Mouse (Mus musculus): ENCODE results near the gene Efcab6. TPM values are rescaled to one million over a fixed set of nuclear protein-coding genes. Genes with fewer than 3 reads are reported as not detected.

Efcab6 gene
- polyA plus RNA-seq, 1 experiment from 2014 or later = 0.20 TPM

DNA sequence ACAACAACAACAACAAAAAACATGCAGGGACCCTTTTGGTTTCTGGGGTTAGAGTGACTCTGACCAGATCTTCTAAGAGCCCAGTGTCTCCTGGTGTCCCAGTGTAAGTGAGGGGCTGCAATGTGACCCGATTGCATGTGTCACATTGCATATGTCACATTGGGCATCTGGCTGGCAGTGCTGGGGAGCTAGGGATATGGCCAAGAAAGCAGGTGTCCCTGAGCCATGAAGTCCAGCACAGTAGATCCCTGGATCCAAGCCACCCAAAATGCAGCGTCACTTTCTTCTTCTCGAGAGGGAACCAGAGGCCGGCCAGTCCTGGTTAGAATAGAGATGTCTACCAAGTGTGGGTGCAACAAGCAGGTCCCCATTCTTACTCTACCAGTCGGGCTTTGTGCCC lies 199.6 kb downstream of the Efcab6 start:
- ATAC-seq (ENCODE audit: insufficient number of reproducible peaks, insufficient read depth, low FRiP score, low TSS enrichment) = no peak
- H3K27me3 ChIP-seq = 0 out of 2 replicates have a peak, but pooled peaks cover 8% of the 10 kb centered on the region
- H3K4me3 ChIP-seq = no peak overlapping the region
- H3K27ac ChIP-seq = no peak overlapping the region
- WGBS = 87% methylated on average over 5 of the region's 5 CpGs
- H3K9ac ChIP-seq = no peak overlapping the region
- H3K4me1 ChIP-seq = 0 out of 2 replicates have a peak, but pooled peaks cover under 1% of the 10 kb centered on the region
- H3K9me3 ChIP-seq = no peaks in the 10 kb centered on the region
- no peak overlapping the region for H3K4me2 ChIP-seq (replicated peaks)
- H3K36me3 ChIP-seq = no peaks in the 10 kb centered on the region

DNA sequence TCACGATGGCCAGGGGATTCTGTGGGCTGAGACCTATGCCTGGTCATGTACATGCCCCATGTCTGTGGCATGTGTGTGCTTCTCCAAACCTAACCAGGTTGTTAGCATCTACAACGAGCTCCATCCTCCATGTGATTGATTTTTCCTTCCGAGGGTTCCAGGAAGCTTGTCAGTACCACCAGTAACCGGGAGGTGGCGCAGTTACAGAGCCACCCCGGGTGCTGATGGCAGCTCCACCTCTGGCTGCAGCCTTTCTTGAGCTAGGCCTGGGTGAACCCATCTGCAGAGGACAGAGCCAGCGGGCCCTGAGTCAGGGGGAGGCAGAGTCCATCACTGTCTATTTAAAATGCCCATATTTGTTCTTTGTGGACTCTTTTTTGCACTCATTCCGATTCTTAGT lies 208.1 kb downstream of the Efcab6 start:
- Histone ChIP-seq H3K9ac (no peak overlapping the region), H3K27me3 (no peaks in the 10 kb centered on the region), H3K4me3 (no peak overlapping the region), H3K27ac (no peak overlapping the region), H3K9me3 (no peaks in the 10 kb centered on the region), H3K4me2 (replicated peaks) (no peak overlapping the region), H3K36me3 (no peaks in the 10 kb centered on the region), H3K4me1 (no peaks in the 10 kb centered on the region)
- ATAC-seq (ENCODE audit: insufficient number of reproducible peaks, insufficient read depth, low FRiP score, low TSS enrichment) = no peak
- WGBS = 19% methylated on average over 8 of the region's 8 CpGs

DNA sequence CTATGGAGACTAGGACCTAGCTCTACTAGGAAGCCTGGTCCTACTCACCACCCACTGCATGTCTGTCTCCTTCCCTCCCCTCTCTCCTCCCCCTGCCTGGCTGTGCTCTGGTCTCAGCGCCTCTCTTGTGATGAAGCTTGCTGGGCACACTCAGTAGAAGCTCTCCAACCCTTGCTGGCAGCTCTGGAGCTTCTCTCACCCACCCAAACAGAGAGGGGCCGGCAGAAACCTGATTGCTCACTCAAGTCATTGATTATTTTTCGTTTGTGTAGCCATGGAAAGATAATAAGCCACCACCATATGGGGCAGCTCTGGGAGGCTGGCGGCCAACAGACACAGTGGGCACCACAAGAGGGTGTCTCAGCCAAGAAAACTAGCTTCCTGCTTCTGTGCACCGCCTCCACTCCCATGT lies 211.8 kb downstream of the Efcab6 start:
- no peak overlapping the region for H3K4me3 ChIP-seq
- no peaks in the 10 kb centered on the region for H3K4me1 ChIP-seq
- no peak overlapping the region for H3K4me2 ChIP-seq (replicated peaks)
- WGBS = 76% methylated on average over 5 of the region's 5 CpGs
- ATAC-seq (ENCODE audit: insufficient number of reproducible peaks, insufficient read depth, low FRiP score, low TSS enrichment) = no peak
- no peak overlapping the region for H3K9ac ChIP-seq
- no peaks in the 10 kb centered on the region for H3K36me3 ChIP-seq
- H3K27me3 ChIP-seq = no peaks in the 10 kb centered on the region
- no peaks in the 10 kb centered on the region for H3K9me3 ChIP-seq
- no peak overlapping the region for H3K27ac ChIP-seq

DNA sequence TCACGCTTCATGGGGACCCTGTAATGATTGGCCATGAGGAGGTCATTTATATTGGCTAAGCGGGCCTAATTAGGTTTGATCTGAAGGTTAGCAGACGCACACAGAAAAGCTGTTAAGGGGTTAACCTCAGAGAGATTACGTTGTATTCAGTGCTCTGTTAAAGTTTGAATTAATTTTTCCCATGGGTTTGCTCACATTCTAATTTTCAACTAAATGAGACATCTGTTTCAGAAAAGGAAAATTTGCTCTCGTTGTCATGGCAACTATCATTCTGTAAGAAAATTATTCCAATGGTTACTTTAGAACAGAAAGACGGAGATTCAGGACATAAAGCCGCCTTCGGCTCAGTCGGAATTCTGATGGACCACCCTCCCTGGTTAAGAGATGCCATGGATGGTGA lies 217.0 kb downstream of the Efcab6 start:
- H3K4me1 ChIP-seq = peaks cover 6% of the 10 kb centered on the region
- WGBS = 68% methylated on average over 9 of the region's 9 CpGs
- no peak for ATAC-seq (ENCODE audit: insufficient number of reproducible peaks, insufficient read depth, low FRiP score, low TSS enrichment)

DNA sequence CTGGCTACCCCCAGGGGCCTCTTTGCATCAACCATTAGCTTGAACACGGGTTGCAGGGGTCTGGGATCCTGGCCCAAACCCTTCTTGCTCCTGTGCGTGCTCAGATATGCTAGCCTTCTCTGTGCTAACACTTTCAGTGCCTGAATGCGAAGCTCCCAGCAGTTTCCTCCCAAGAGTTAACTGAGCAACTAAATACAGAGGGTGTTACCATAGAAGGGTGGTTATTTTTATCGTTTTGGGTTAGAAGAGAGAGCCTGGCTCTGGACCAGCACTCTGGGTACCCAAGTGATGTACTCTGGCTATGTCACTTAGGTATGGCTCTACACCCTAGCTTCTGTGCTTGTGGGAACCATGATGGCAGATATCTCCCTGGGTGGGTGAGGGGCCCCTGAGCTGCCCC lies 217.7 kb downstream of the Efcab6 start:
- Histone ChIP-seq H3K36me3 (no peaks in the 10 kb centered on the region), H3K9me3 (no peaks in the 10 kb centered on the region), H3K9ac (no peak overlapping the region), H3K4me1 (peaks cover 9% of the 10 kb centered on the region), H3K27me3 (peaks cover 12% of the 10 kb centered on the region), H3K27ac (no peak overlapping the region), H3K4me3 (no peak overlapping the region), H3K4me2 (replicated peaks) (no peak overlapping the region)
- no peak for ATAC-seq (ENCODE audit: insufficient number of reproducible peaks, insufficient read depth, low FRiP score, low TSS enrichment)
- 62% methylated on average over 4 of the region's 4 CpGs for WGBS

More for the DNA sequence above, 217.0 kb downstream of the Efcab6 start:
- Histone ChIP-seq H3K4me2 (replicated peaks) (no peak overlapping the region), H3K27ac (no peak overlapping the region), H3K27me3 (peaks cover 8% of the 10 kb centered on the region; the same call in 1 of the 2 replicates), H3K9ac (no peak overlapping the region), H3K4me3 (no peak overlapping the region), H3K36me3 (no peaks in the 10 kb centered on the region), H3K9me3 (no peaks in the 10 kb centered on the region)

DNA sequence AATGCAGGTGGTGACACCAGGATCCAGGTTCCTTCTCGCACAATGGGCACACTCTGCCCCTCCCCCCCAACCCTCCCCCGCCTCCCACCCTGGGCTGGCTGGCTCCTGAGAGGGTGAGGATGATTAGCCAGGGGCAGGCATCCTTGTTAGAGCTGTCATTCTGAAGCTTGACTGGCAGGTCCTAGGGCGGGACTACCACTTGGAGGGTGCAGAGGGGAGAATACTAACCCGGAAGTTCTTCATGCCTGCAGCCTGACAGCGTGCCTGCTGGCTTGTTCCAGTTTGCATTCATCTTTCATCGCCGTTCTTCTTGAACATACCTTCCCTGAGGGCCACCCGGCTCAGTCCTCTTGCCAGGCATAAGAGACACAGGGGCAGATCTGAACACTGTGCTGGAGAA lies 218.6 kb downstream of the Efcab6 start:
- no peaks in the 10 kb centered on the region for H3K36me3 ChIP-seq
- no peak overlapping the region for H3K27ac ChIP-seq
- peaks cover 9% of the 10 kb centered on the region for H3K4me1 ChIP-seq
- no peak for ATAC-seq (ENCODE audit: insufficient number of reproducible peaks, insufficient read depth, low FRiP score, low TSS enrichment)
- H3K27me3 ChIP-seq = peaks cover 18% of the 10 kb centered on the region
- WGBS = 22% methylated on average over 8 of the region's 8 CpGs
- H3K9ac ChIP-seq = no peak overlapping the region
- H3K9me3 ChIP-seq = no peaks in the 10 kb centered on the region
- no peak overlapping the region for H3K4me2 ChIP-seq (replicated peaks)
- no peak overlapping the region for H3K4me3 ChIP-seq

DNA sequence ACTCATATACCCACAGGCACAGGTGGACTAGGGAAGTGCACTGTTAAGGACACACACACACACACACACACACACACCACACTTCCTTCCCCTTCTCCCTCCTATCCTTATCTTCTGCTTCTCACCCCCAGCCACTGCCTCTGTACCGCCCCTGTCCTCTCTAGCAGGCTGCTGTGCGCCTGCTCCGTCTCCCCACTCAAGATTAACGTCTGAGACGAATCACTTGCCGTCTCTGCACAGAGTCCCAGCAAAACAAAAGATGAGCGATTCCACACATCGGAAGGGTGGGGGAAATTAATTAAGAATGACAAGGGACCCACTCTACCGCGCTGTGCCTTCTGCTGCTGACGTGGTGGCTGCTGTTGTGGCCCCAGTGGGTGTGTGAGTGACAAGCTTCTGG lies 219.4 kb downstream of the Efcab6 start:
- Histone ChIP-seq H3K4me1 (peaks cover 9% of the 10 kb centered on the region), H3K27ac (no peak overlapping the region)
- ATAC-seq (ENCODE audit: insufficient number of reproducible peaks, insufficient read depth, low FRiP score, low TSS enrichment) = no peak

DNA sequence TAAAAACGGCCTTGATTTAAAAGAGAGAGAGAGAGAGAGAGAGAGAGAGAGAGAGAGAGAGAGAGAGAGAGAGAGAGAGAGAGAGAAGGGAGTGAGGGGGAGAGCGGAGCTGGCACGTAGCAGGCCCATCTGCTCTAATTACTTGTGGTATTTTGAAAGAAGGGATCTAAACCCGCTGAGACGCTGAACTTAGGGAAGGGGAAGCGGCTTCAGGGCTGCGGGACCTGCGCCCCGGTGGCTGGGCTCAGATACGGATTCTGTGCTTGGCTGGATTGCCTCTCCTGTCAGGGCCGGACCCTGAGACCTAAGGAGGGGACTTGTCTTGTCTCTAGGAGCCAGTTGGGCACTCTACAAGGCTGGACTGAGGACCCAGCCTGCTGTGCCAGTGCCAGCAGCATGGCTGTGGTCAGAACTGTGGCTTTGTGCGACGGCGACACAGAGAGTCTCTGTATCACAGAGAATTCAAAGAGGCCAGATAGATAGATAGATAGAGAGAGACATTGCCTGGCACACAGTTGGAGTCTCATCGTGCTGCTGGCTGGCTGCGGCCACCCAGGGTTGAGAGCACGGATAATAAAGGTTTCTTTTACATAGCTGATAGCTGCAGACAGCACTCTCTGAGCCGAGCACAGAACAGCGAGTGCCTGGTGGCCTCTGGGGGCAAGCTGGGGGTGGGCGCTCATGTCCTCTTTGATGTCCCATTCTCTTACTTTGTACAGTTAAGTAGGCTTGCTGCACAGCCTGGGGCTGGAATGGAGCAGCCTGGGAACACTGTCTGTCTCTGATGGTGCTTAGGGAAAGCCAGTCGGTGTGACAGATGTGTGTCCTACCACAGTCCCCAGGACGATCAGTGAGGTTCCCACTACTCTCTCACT lies 222.0 kb downstream of the Efcab6 start:
- Histone ChIP-seq H3K27ac (no peak overlapping the region), H3K4me1 (peaks cover 9% of the 10 kb centered on the region), H3K4me3 (no peak overlapping the region), H3K36me3 (no peaks in the 10 kb centered on the region), H3K27me3 (peaks cover 22% of the 10 kb centered on the region), H3K9ac (no peak overlapping the region), H3K9me3 (no peaks in the 10 kb centered on the region), H3K4me2 (replicated peaks) (no peak overlapping the region)
- 17% methylated on average over 22 of the region's 22 CpGs for WGBS
- no peak for ATAC-seq (ENCODE audit: insufficient number of reproducible peaks, insufficient read depth, low FRiP score, low TSS enrichment)

More for the DNA sequence above, 219.4 kb downstream of the Efcab6 start:
- Histone ChIP-seq H3K4me2 (replicated peaks) (no peak overlapping the region), H3K27me3 (peaks cover 21% of the 10 kb centered on the region), H3K4me3 (no peak overlapping the region), H3K36me3 (no peaks in the 10 kb centered on the region), H3K9ac (no peak overlapping the region), H3K9me3 (no peaks in the 10 kb centered on the region)
- WGBS = 66% methylated on average over 11 of the region's 11 CpGs

DNA sequence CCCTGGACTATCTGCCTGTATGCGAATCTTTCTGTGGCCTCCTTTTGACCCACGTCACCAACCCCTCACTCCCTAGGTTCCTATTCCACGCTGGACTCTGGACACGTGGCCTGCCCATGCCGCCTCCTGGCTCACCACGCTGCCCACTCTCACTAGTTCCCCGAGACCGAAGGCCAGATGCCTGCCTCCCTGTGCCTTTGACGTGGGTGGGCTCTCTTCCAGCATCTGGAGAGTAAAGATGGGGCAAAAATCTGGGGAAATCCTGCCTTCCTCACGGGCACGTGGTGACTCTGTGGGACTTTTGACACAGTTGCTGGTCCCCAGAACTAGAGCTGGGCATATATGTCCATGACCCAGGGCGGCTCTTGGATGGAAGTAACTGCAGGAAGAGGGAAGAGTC lies 222.8 kb downstream of the Efcab6 start:
- Histone ChIP-seq H3K9me3 (no peaks in the 10 kb centered on the region), H3K27me3 (peaks cover 22% of the 10 kb centered on the region), H3K9ac (no peak overlapping the region), H3K36me3 (no peaks in the 10 kb centered on the region), H3K27ac (no peak overlapping the region), H3K4me1 (peaks cover 9% of the 10 kb centered on the region), H3K4me3 (no peak overlapping the region), H3K4me2 (replicated peaks) (no peak overlapping the region)
- WGBS = 79% methylated on average over 12 of the region's 12 CpGs
- ATAC-seq (ENCODE audit: insufficient number of reproducible peaks, insufficient read depth, low FRiP score, low TSS enrichment) = no peak

DNA sequence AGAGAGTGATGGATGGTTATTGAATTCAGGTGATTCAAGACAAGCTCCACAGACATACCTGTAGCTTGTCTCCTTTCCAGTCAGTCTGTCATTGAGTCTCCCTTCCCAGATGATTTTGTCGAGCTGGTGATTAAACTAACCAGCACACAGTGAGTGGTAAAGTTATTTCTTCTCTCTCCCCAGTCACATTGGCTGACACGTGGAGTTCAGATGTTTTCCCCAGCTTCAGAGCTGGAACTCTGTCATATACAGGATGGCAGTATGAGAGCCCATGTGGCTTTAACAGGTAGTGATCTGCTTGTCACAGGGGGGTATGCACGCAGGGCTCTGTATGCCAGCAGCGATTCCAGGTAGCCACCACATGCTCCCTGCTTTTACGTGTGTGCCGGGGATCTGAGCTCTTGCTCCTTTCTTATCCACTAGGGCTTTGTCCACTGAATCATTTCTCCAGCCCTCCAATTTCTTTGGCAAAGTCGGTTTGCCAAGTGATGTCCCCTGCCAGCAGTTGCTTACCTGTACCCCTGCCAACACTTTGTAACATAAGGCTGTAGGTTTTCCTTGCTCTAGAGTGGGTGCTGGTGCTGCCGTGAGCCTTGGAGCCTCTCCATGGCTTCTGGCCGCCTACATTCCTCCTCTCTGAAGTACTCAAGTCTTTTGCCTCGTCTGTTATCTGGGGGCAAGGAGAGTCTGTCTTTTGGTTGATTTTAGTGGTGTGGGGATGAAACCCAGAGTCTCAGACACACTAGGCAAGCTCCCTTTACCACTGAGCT lies 224.0 kb downstream of the Efcab6 start:
- peaks cover 9% of the 10 kb centered on the region for H3K4me1 ChIP-seq
- ATAC-seq (ENCODE audit: insufficient number of reproducible peaks, insufficient read depth, low FRiP score, low TSS enrichment) = no peak
- no peaks in the 10 kb centered on the region for H3K9me3 ChIP-seq
- no peak overlapping the region for H3K27ac ChIP-seq
- no peak overlapping the region for H3K9ac ChIP-seq
- peaks cover 22% of the 10 kb centered on the region for H3K27me3 ChIP-seq
- H3K4me2 ChIP-seq (replicated peaks) = no peak overlapping the region
- 73% methylated on average over 10 of the region's 10 CpGs for WGBS
- H3K36me3 ChIP-seq = no peaks in the 10 kb centered on the region
- H3K4me3 ChIP-seq = no peak overlapping the region

DNA sequence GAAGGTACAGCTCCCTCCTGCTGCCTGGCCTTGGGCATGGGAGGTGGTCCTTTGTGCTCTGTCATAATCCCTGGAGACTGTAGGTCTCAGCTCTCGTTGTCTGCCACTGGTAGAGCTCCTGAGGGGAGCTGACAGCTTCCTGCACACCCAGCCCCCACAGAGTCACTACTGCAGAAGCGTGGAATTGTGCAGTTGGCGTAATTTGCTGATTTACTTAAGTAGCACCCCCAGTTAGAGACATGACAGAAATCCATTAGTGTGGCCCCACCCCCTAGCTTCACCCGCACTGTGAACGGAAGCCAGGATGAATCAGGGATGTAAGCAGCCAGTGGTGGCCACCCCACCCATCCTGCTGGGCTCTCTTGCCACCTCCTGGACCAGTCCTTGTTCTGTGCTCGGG lies 232.9 kb downstream of the Efcab6 start:
- H3K4me1 ChIP-seq = no peaks in the 10 kb centered on the region
- H3K9ac ChIP-seq = no peak overlapping the region
- H3K27me3 ChIP-seq = no peaks in the 10 kb centered on the region
- WGBS = 62% methylated on average over 6 of the region's 6 CpGs
- no peak overlapping the region for H3K4me2 ChIP-seq (replicated peaks)
- H3K9me3 ChIP-seq = no peaks in the 10 kb centered on the region; the same call in 1 of the 2 replicates
- H3K27ac ChIP-seq = no peak overlapping the region
- no peak for ATAC-seq (ENCODE audit: insufficient number of reproducible peaks, insufficient read depth, low FRiP score, low TSS enrichment)
- no peaks in the 10 kb centered on the region for H3K36me3 ChIP-seq
- no peak overlapping the region for H3K4me3 ChIP-seq

DNA sequence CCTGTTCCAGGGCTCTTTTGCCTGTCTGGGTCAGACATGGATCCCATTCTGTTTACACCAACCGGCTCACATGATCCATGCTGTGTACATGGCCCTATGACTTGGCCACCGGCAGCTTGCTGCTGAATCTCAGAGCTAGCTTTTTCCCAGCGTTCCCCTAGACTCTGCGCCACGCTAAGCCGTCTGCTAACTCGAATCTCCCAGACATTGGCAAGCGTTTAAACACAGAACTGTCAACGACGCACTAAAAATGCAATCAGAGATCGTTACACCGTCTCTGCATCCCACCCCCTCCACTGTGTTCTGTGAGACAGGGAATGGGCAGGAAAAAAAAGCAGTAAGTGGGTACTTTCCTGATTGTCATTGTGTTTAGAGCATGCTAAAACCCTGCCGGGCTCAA lies 236.0 kb downstream of the Efcab6 start:
- Histone ChIP-seq H3K4me1 (no peaks in the 10 kb centered on the region), H3K27ac (no peak overlapping the region), H3K27me3 (no peaks in the 10 kb centered on the region), H3K9ac (no peak overlapping the region), H3K4me2 (replicated peaks) (no peak overlapping the region), H3K36me3 (no peaks in the 10 kb centered on the region), H3K4me3 (no peak overlapping the region), H3K9me3 (no peaks in the 10 kb centered on the region; the same call in 1 of the 2 replicates)
- WGBS = 86% methylated on average over 13 of the region's 13 CpGs
- no peak for ATAC-seq (ENCODE audit: insufficient number of reproducible peaks, insufficient read depth, low FRiP score, low TSS enrichment)
